8 mouse cellular contexts compared by ENCODE assay signal in the genomic region with DNA sequence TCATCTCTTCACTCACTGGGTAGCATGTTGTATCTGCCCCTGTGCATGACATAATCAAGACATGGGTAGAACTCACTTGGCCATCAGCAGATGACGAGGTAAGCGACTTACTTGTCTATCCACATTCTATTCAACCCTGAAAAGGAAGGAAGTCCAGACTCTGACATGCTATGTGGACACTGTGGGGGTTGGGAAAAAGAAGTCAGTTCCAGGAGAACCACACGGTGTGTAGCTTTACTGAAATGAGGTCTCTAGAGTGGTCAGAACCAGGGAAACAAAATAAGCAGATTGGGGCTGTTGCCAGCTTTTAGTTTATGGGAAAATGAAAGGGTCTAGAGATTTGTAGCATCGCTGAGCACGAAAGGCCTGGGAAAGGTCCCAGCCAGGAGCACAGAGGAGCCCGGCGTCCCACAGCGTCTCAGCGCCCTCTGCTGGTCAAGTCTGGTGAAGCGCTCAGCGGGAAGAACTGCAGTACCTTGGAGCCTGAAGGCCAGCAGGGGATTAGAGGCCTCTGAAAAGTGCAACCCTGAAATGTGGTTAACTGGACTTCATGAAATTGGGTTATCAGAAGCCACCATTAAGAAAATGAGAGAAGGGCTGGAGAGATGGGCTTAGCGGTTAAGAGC. TPM values are rescaled to one million over a fixed set of nuclear protein-coding genes. Genes with fewer than 3 reads are reported as not detected.
DNase-seq lines count a peak whose midpoint lies in the region; ATAC-seq and TF ChIP-seq lines count a peak whose summit lies in the region.

No protein-coding gene starts in this region.

- 0 out of 2 replicates have a peak, but pooled peaks cover 5% of the 10 kb centered on the region for H3K4me1 ChIP-seq in intestine, postnatal 0 days (replicated peaks; ENCODE audit: control insufficient read depth, insufficient read depth, low read length)
- H3K4me1 ChIP-seq in limb, embryonic 10.5 days: peaks cover 6% of the 10 kb centered on the region; the same call in 1 of the 2 replicates
- H3K4me1 ChIP-seq in midbrain, embryonic 12.5 days: no peaks in the 10 kb centered on the region

- no peaks in the 10 kb centered on the region for H3K36me3 ChIP-seq in intestine, postnatal 0 days (ENCODE audit: control insufficient read depth, insufficient read depth)
- no peaks in the 10 kb centered on the region for H3K36me3 ChIP-seq in limb, embryonic 10.5 days
- H3K36me3 ChIP-seq in midbrain, embryonic 12.5 days: no peaks in the 10 kb centered on the region

- no peak overlapping the region for H3K27ac ChIP-seq in intestine, postnatal 0 days (ENCODE audit: low read depth, low read length)
- H3K27ac ChIP-seq in limb, embryonic 10.5 days: no peak overlapping the region
- H3K27ac ChIP-seq in midbrain, embryonic 12.5 days (replicated peaks): no peak overlapping the region

- H3K4me3 ChIP-seq in intestine, postnatal 0 days (ENCODE audit: low read depth, low read length): no peak overlapping the region
- no peak overlapping the region for H3K4me3 ChIP-seq in limb, embryonic 10.5 days
- H3K4me3 ChIP-seq in midbrain, embryonic 12.5 days: no peak overlapping the region

- H3K9ac ChIP-seq in intestine, postnatal 0 days (ENCODE audit: low read depth, low read length): no peak overlapping the region
- no peak overlapping the region for H3K9ac ChIP-seq in midbrain, embryonic 12.5 days (replicated peaks)

- H3K27me3 ChIP-seq in intestine, postnatal 0 days (replicated peaks; ENCODE audit: control insufficient read depth, insufficient read depth, low read length): no peaks in the 10 kb centered on the region
- 0 out of 2 replicates have a peak, but pooled peaks cover 7% of the 10 kb centered on the region for H3K27me3 ChIP-seq in limb, embryonic 10.5 days (ENCODE audit: low read depth, poor library complexity, severe bottlenecking)
- no peaks in the 10 kb centered on the region for H3K27me3 ChIP-seq in midbrain, embryonic 12.5 days

- 7% methylated on average over 12 of the region's 12 CpGs for WGBS in intestine, postnatal 0 days
- 9% methylated on average over 12 of the region's 12 CpGs for WGBS in limb, embryonic 10.5 days
- 8% methylated on average over 12 of the region's 12 CpGs for WGBS in midbrain, embryonic 12.5 days

- no peaks in the 10 kb centered on the region for H3K9me3 ChIP-seq in intestine, postnatal 0 days (ENCODE audit: control insufficient read depth)
- H3K9me3 ChIP-seq in limb, embryonic 10.5 days (replicated peaks): no peaks in the 10 kb centered on the region
- no peaks in the 10 kb centered on the region for H3K9me3 ChIP-seq in midbrain, embryonic 12.5 days

- TF ChIP-seq CTCF in intestine, postnatal 0 days (IDR thresholded peaks at IDR 0.05; ENCODE audit: low read depth): peak; percentile 95

- no peak overlapping the region for H3K4me2 ChIP-seq in intestine, postnatal 0 days (replicated peaks; ENCODE audit: low read depth)
- H3K4me2 ChIP-seq in midbrain, embryonic 12.5 days (replicated peaks): no peak overlapping the region

- peak; percentile 87 for ATAC-seq in granulocyte monocyte progenitor cell, adult 5-6 weeks (replicated peaks; ENCODE audit: poor library complexity, severe bottlenecking)
- peak; percentile 63 for ATAC-seq in intestine, postnatal 0 days
- peak; percentile 78 for ATAC-seq in midbrain, embryonic 12.5 days (ENCODE audit: low FRiP score, low read depth)

- DNase-seq in layer of hippocampus, adult 11-12 months (ENCODE audit: low spot score): peak; percentile 89
- no peak for DNase-seq in layer of hippocampus, adult 9-10 months (ENCODE audit: low spot score)
- DNase-seq in embryo, embryonic 9.5 days (ENCODE audit: extremely low spot score): peak; percentile 88
- peak; percentile 95 for DNase-seq in limb, embryonic 10.5 days (ENCODE audit: low spot score)
- peak; percentile 74 for DNase-seq in skeletal muscle tissue, adult 2 months (ENCODE audit: low read depth, low spot score)

RNA-seq across cellular contexts. Expression of gene Ninj1, which starts 14.2 kb away (rescaled TPM):
- total RNA-seq in granulocyte monocyte progenitor cell, adult 5-6 weeks (2014; fragmentation: Nextera tagmentation): 52.5 and 96.9 TPM in 2 replicates
- 44.6 and 48.6 TPM in 2 replicates for total RNA-seq in granulocyte monocyte progenitor cell, adult 5-6 weeks (2017)
- polyA plus RNA-seq in intestine, postnatal 0 days (2015; fragmentation: Nextera tagmentation; extraction: Ambion mirVana): 108 and 111 TPM in 2 replicates
- polyA plus RNA-seq in limb, embryonic 10.5 days (2016; fragmentation: Nextera tagmentation; extraction: Ambion mirVana): 22.2 and 23.3 TPM in 2 replicates
- 15.9 and 16.7 TPM in 2 replicates for polyA plus RNA-seq in midbrain, embryonic 12.5 days (2016; fragmentation: Nextera tagmentation; extraction: Ambion mirVana)

RNA-seq across cellular contexts. Expression of gene Wnk2, which starts 25.3 kb away (rescaled TPM):
- not detected in 2 replicates for total RNA-seq in granulocyte monocyte progenitor cell, adult 5-6 weeks (2014; fragmentation: Nextera tagmentation)
- not detected in 2 replicates for total RNA-seq in granulocyte monocyte progenitor cell, adult 5-6 weeks (2017)
- polyA plus RNA-seq in intestine, postnatal 0 days (2015; fragmentation: Nextera tagmentation; extraction: Ambion mirVana): 1.7 and 2.3 TPM in 2 replicates
- polyA plus RNA-seq in limb, embryonic 10.5 days (2016; fragmentation: Nextera tagmentation; extraction: Ambion mirVana): 1.1 and 1.3 TPM in 2 replicates
- 12.0 and 15.0 TPM in 2 replicates for polyA plus RNA-seq in midbrain, embryonic 12.5 days (2016; fragmentation: Nextera tagmentation; extraction: Ambion mirVana)

RNA-seq across cellular contexts. Expression of gene Card19, which starts 42.8 kb away (rescaled TPM):
- 24.3 and 26.4 TPM in 2 replicates for total RNA-seq in granulocyte monocyte progenitor cell, adult 5-6 weeks (2014; fragmentation: Nextera tagmentation)
- 22.3 and 22.4 TPM in 2 replicates for total RNA-seq in granulocyte monocyte progenitor cell, adult 5-6 weeks (2017)
- 105 and 117 TPM in 2 replicates for polyA plus RNA-seq in intestine, postnatal 0 days (2015; fragmentation: Nextera tagmentation; extraction: Ambion mirVana)
- 23.6 and 29.2 TPM in 2 replicates for polyA plus RNA-seq in limb, embryonic 10.5 days (2016; fragmentation: Nextera tagmentation; extraction: Ambion mirVana)
- 16.9 and 18.2 TPM in 2 replicates for polyA plus RNA-seq in midbrain, embryonic 12.5 days (2016; fragmentation: Nextera tagmentation; extraction: Ambion mirVana)
